Mouse (Mus musculus) brain, embryonic 14.5 days (tissue): ENCODE measurements around the gene Aqp11.

Source experiments
- CTCF ChIP-seq: fragments of 200-500 bp; IDR thresholded peaks from 2 replicates; pipeline ENCODE4 v1.5.1; 2012; ENCODE audit warnings: inconsistent platforms, mild to moderate bottlenecking, moderate library complexity, borderline replicate concordance; ENCODE audit not compliant: insufficient read depth, insufficient read length; ENCODE audit errors: extremely low read depth
- POLR2A ChIP-seq: fragments of 200-500 bp; IDR thresholded peaks from 2 replicates; pipeline ENCODE4 v1.6.1; 2012; ENCODE audit warnings: mild to moderate bottlenecking, inconsistent platforms, borderline replicate concordance; ENCODE audit not compliant: poor library complexity, insufficient read depth, insufficient read length, severe bottlenecking; ENCODE audit errors: extremely low read depth

DNA sequence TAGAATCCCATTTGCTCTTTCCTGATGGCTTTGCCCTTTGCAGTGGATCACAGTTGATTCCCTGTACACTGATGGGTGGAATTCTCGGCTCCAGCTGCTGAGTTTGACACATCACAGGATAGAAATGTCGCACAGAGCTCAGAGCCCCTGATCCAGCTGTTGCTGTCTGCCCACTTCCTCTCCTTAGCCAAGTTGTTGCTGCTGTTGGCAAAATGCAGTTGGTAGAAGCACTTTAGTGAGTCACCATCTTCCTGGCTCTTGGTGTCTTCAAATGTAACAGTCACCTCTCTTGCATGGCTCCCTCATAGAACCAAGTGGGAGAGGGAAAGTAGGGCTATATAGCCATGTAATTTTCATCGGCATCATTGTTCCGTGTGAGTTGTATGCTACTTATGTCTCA, 39.1 kb upstream of the Aqp11 start:
- TF ChIP-seq POLR2A (no peak), CTCF (no peak)
